Mouse (Mus musculus) intestine, embryonic 15.5 days (tissue): ENCODE data around the gene Zfp39. TPM values are rescaled to one million over a fixed set of nuclear protein-coding genes. Genes with fewer than 3 reads are reported as not detected.

ENCODE experiments used
- ATAC-seq: fragments of 200-750 bp; cut with Nextera tagmentation; 2 replicates; pipeline ENCODE4 v1.8.0; 2017; ENCODE audit warnings: moderate TSS enrichment, moderate library complexity
- H3K27ac ChIP-seq: fragments of 300-500 bp; sonication (generic); 2 replicates; pipeline ENCODE4 v1.5.1; 2015; ENCODE audit warnings: mild to moderate bottlenecking, inconsistent platforms
- H3K27me3 ChIP-seq: fragments of 300-500 bp; sonication (generic); replicated peaks from 2 replicates; pipeline ENCODE4 v1.6.1; 2015; ENCODE audit warnings: inconsistent platforms
- H3K36me3 ChIP-seq: fragments of 300-500 bp; sonication (generic); 2 replicates; pipeline ENCODE4 v1.6.1; 2015; ENCODE audit warnings: inconsistent platforms
- H3K4me1 ChIP-seq: fragments of 300-500 bp; sonication (generic); replicated peaks from 2 replicates; pipeline ENCODE4 v1.6.1; 2015; ENCODE audit warnings: inconsistent platforms
- H3K4me2 ChIP-seq: fragments of 300-500 bp; sonication (generic); replicated peaks from 2 replicates; pipeline ENCODE4 v1.6.1; 2015; ENCODE audit warnings: mild to moderate bottlenecking, inconsistent platforms
- H3K4me3 ChIP-seq: fragments of 300-500 bp; sonication (generic); replicated peaks from 2 replicates; pipeline ENCODE4 v1.5.1; 2015; ENCODE audit warnings: inconsistent platforms
- H3K9ac ChIP-seq: fragments of 300-500 bp; sonication (generic); 2 replicates; pipeline ENCODE4 v1.6.1; 2015; ENCODE audit warnings: inconsistent platforms
- H3K9me3 ChIP-seq: fragments of 300-500 bp; sonication (generic); 2 replicates; pipeline ENCODE4 v1.6.1; 2016; ENCODE audit warnings: inconsistent platforms
- WGBS: fragments of 180-500 bp; shearing (Covaris S2); methylation state at CpG from one replicate; pipeline ENCODE4 v1.1.7; 2015; 5-methylcytosine and 5-hydroxymethylcytosine counted together
- polyA plus RNA-seq: library from polyadenylated mRNA; unstranded; fragments of >200 nt; fragmentation: Nextera tagmentation; extraction: Ambion mirVana; gene quantifications from 2 replicates; pipeline ENCODE4 v1.2.1, GENCODE M21; 2015

The Zfp39 gene
- 3.7 and 4.6 TPM in 2 replicates for polyA plus RNA-seq

GRCm38 (mm10) chr11:58903511-58904409 lies at the start of gene Zfp39:
Gene Zfp39 (minus strand): TSS chr11:58904225.
- Histone ChIP-seq H3K27me3 (no peaks in the 10 kb centered on the region), H3K4me1 (0 out of 2 replicates have a peak, but pooled peaks cover 6% of the 10 kb centered on the region), H3K4me2 (peak within 1 kb of the TSS; percentile 90), H3K9ac (peak within 1 kb of the TSS; percentile 86), H3K4me3 (peak within 1 kb of the TSS; percentile 79), H3K36me3 (peaks cover 9% of the 10 kb centered on the region; the same call in 1 of the 2 replicates), H3K27ac (peak within 1 kb of the TSS; percentile 90), H3K9me3 (no peaks in the 10 kb centered on the region)
- ATAC-seq = peak; percentile 99
- under 1% methylated on average over 40 of the region's 40 CpGs for WGBS

- Histone ChIP-seq H3K4me3 (peak overlapping the region; percentile 82), H3K4me2 (peak overlapping the region; percentile 88), H3K9me3 (no peaks in the 10 kb centered on the region), H3K4me1 (peaks cover 24% of the 10 kb centered on the region), H3K36me3 (no peaks in the 10 kb centered on the region), H3K27me3 (no peaks in the 10 kb centered on the region), H3K9ac (peak overlapping the region; percentile 65), H3K27ac (peak overlapping the region; percentile 91)
- WGBS = under 1% methylated on average over 33 of the region's 33 CpGs
- peak; percentile 32 for ATAC-seq
These were observed 49.5 kb upstream of the Zfp39 start for GRCm38 (mm10) chr11:58953351-58954169.

- Histone ChIP-seq H3K27me3 (no peaks in the 10 kb centered on the region), H3K9me3 (no peaks in the 10 kb centered on the region), H3K4me1 (peaks cover 10% of the 10 kb centered on the region), H3K4me3 (no peak overlapping the region), H3K27ac (no peak overlapping the region), H3K36me3 (no peaks in the 10 kb centered on the region), H3K4me2 (no peak overlapping the region), H3K9ac (no peak overlapping the region)
- ATAC-seq = no peak
- 75% methylated on average over 5 of the region's 5 CpGs for WGBS
These were observed 47.2 kb upstream of the Zfp39 start for GRCm38 (mm10) chr11:58951210-58951609.

GRCm38 (mm10) chr11:58949480-58950431 lies 45.7 kb upstream of the Zfp39 start:
- H3K27me3 ChIP-seq = no peaks in the 10 kb centered on the region
- H3K4me2 ChIP-seq = peak overlapping the region; percentile 76
- peak overlapping the region; percentile 56 for H3K9ac ChIP-seq
- no peaks in the 10 kb centered on the region for H3K9me3 ChIP-seq
- H3K36me3 ChIP-seq = no peaks in the 10 kb centered on the region
- 10% methylated on average over 20 of the region's 20 CpGs for WGBS
- peak; percentile 29; the same call in 1 of the 2 replicates for ATAC-seq
- peak overlapping the region; percentile 85 for H3K27ac ChIP-seq
- H3K4me1 ChIP-seq = peaks cover 10% of the 10 kb centered on the region
- peak overlapping the region; percentile 48 for H3K4me3 ChIP-seq

- H3K27me3 ChIP-seq = no peaks in the 10 kb centered on the region
- no peaks in the 10 kb centered on the region for H3K36me3 ChIP-seq
- peak within 1 kb of the TSS; percentile 56 for H3K9ac ChIP-seq
- under 1% methylated on average over 48 of the region's 48 CpGs for WGBS
- H3K4me1 ChIP-seq = peaks cover 10% of the 10 kb centered on the region
- H3K4me3 ChIP-seq = peak within 1 kb of the TSS; percentile 48
- peak; percentile 92 for ATAC-seq
- H3K27ac ChIP-seq = peak within 1 kb of the TSS; percentile 85
- peak within 1 kb of the TSS; percentile 76 for H3K4me2 ChIP-seq
- H3K9me3 ChIP-seq = no peaks in the 10 kb centered on the region
These were observed 44.8 kb upstream of the Zfp39 start, which contains the start of gene Hist3h2ba for GRCm38 (mm10) chr11:58948542-58949479. Gene Hist3h2ba (plus strand): TSS chr11:58948920.

GRCm38 (mm10) chr11:58947798-58948528 lies 43.9 kb upstream of the Zfp39 start:
- Histone ChIP-seq H3K36me3 (no peaks in the 10 kb centered on the region), H3K4me3 (peak overlapping the region; percentile 48), H3K27me3 (no peaks in the 10 kb centered on the region), H3K27ac (peak overlapping the region; percentile 75), H3K9me3 (no peaks in the 10 kb centered on the region), H3K4me2 (peak overlapping the region; percentile 76), H3K9ac (0 out of 2 replicates have a peak overlapping the region, but pooled peaks have one; percentile 6), H3K4me1 (peaks cover 4% of the 10 kb centered on the region; the same call in 1 of the 2 replicates)
- ATAC-seq = peak; percentile 65
- 13% methylated on average over 23 of the region's 23 CpGs for WGBS

- Histone ChIP-seq H3K9me3 (no peaks in the 10 kb centered on the region), H3K4me3 (no peak overlapping the region), H3K9ac (no peak overlapping the region), H3K27ac (no peak overlapping the region), H3K4me2 (no peak overlapping the region; the same call in 1 of the 2 replicates), H3K4me1 (peaks cover 4% of the 10 kb centered on the region; the same call in 1 of the 2 replicates), H3K27me3 (no peaks in the 10 kb centered on the region), H3K36me3 (no peaks in the 10 kb centered on the region)
- 78% methylated on average over 3 of the region's 3 CpGs for WGBS
- no peak for ATAC-seq
These were observed 43.3 kb upstream of the Zfp39 start for GRCm38 (mm10) chr11:58947306-58947705.

GRCm38 (mm10) chr11:58944136-58944535 lies 40.1 kb upstream of the Zfp39 start:
- Histone ChIP-seq H3K4me1 (peaks cover 4% of the 10 kb centered on the region; the same call in 1 of the 2 replicates), H3K9ac (no peak overlapping the region), H3K4me2 (no peak overlapping the region), H3K36me3 (no peaks in the 10 kb centered on the region), H3K9me3 (no peaks in the 10 kb centered on the region), H3K4me3 (no peak overlapping the region), H3K27me3 (no peaks in the 10 kb centered on the region), H3K27ac (no peak overlapping the region)
- no peak for ATAC-seq
- 69% methylated on average over 5 of the region's 5 CpGs for WGBS

- no peaks in the 10 kb centered on the region for H3K9me3 ChIP-seq
- H3K4me3 ChIP-seq = peak overlapping the region; percentile 100
- peak overlapping the region; percentile 94 for H3K27ac ChIP-seq
- peak overlapping the region; percentile 84 for H3K4me2 ChIP-seq
- H3K27me3 ChIP-seq = no peaks in the 10 kb centered on the region
- peaks cover 15% of the 10 kb centered on the region for H3K4me1 ChIP-seq
- peak overlapping the region; percentile 97 for H3K9ac ChIP-seq
- WGBS = 12% methylated on average over 6 of the region's 6 CpGs
- H3K36me3 ChIP-seq = 0 out of 2 replicates have a peak, but pooled peaks cover under 1% of the 10 kb centered on the region
- ATAC-seq = 0 out of 2 replicates have a peak, but pooled peaks have one; percentile 5
These were observed 35.0 kb upstream of the Zfp39 start for GRCm38 (mm10) chr11:58939088-58939439.
